Mouse (Mus musculus) neural tube, embryonic 11.5 days (tissue): ENCODE results near the gene Ckmt2. TPM values are rescaled to one million over a fixed set of nuclear protein-coding genes. Genes with fewer than 3 reads are reported as not detected.
A peak's percentile ranks its signal among the peaks of the same experiment; 100 is the strongest.

ENCODE experiments used
- ATAC-seq: fragments of 200-750 bp; cut with Nextera tagmentation; 2 replicates; pipeline ENCODE4 v1.8.0; 2017; ENCODE audit warnings: moderate number of reproducible peaks, mild to moderate bottlenecking, moderate TSS enrichment, moderate library complexity; ENCODE audit not compliant: insufficient read depth, low FRiP score, low TSS enrichment
- DNase-seq: peaks from one replicate; pipeline ENCODE4 v3.0.0-alpha.2; 2015; ENCODE audit warnings: low spot score
- H3K27ac ChIP-seq: fragments of 300-500 bp; sonication (generic); 2 replicates; pipeline ENCODE4 v1.5.1; 2014; ENCODE audit warnings: low read depth, mild to moderate bottlenecking, low read length
- H3K27me3 ChIP-seq: fragments of 300-500 bp; sonication (generic); 2 replicates; pipeline ENCODE4 v1.6.1; 2014; ENCODE audit warnings: mild to moderate bottlenecking, low read length, mixed read lengths; ENCODE audit not compliant: control insufficient read depth, insufficient read depth
- H3K36me3 ChIP-seq: fragments of 300-500 bp; sonication (generic); 2 replicates; pipeline ENCODE4 v1.6.1; 2014; ENCODE audit warnings: mild to moderate bottlenecking, low read length, moderate library complexity, mixed read lengths; ENCODE audit not compliant: control insufficient read depth, insufficient read depth
- H3K4me1 ChIP-seq: fragments of 300-500 bp; sonication (generic); 2 replicates; pipeline ENCODE4 v1.6.1; 2014; ENCODE audit warnings: low read length, mixed read lengths; ENCODE audit not compliant: control insufficient read depth, insufficient read depth
- H3K4me2 ChIP-seq: fragments of 300-500 bp; sonication (generic); 2 replicates; pipeline ENCODE4 v1.6.1; 2014; ENCODE audit warnings: low read depth, mild to moderate bottlenecking, moderate library complexity
- H3K4me3 ChIP-seq: fragments of 300-500 bp; sonication (generic); 2 replicates; pipeline ENCODE4 v1.5.1; 2014; ENCODE audit warnings: low read depth, low read length
- H3K9ac ChIP-seq: fragments of 300-500 bp; sonication (generic); 2 replicates; pipeline ENCODE4 v1.6.1; 2014; ENCODE audit warnings: mild to moderate bottlenecking, low read length
- H3K9me3 ChIP-seq: fragments of 300-500 bp; sonication (generic); 2 replicates; pipeline ENCODE4 v1.6.1; 2016; ENCODE audit warnings: low read length; ENCODE audit not compliant: control insufficient read depth
- WGBS: fragments of 180-500 bp; shearing (Covaris S2); extraction: QIAGEN DNeasy Blood & Tissue Kit; methylation state at CpG from one replicate; pipeline ENCODE4 v1.1.7; 2014; 5-methylcytosine and 5-hydroxymethylcytosine counted together
- polyA plus RNA-seq: library from polyadenylated mRNA; unstranded; fragments of >200 nt; fragmentation: Nextera tagmentation; extraction: Ambion mirVana; gene quantifications from 2 replicates; pipeline ENCODE4 v1.2.1, GENCODE M21; 2014

Gene Ckmt2
- polyA plus RNA-seq, 1 experiment from 2014 or later = not detected

DNA sequence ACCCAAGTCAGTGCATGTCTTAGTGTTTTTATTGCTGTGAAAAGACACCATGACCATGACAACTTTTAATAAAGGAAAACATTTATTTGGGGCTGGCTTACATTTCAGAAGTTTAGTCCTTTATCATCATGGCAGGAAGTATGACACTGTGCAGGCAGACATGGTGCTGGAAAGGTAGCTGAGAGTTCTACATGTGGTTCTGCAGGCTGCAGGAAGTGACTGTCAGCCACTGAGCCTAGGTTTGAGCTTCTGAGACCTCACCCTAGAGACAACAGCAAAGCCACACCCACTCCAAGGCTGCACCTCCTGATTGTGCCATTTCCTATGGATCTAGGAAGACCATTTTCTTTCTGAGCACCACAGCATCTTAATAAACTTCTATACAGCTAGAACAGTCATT lies 48.8 kb downstream of the Ckmt2 start:
- no peak overlapping the region for H3K27ac ChIP-seq
- H3K9me3 ChIP-seq = no peaks in the 10 kb centered on the region
- H3K36me3 ChIP-seq = no peaks in the 10 kb centered on the region
- H3K27me3 ChIP-seq = no peaks in the 10 kb centered on the region
- no peak overlapping the region for H3K9ac ChIP-seq
- H3K4me2 ChIP-seq = no peak overlapping the region
- DNase-seq (no peak), ATAC-seq (no peak)
- H3K4me3 ChIP-seq = no peak overlapping the region
- no peaks in the 10 kb centered on the region for H3K4me1 ChIP-seq

DNA sequence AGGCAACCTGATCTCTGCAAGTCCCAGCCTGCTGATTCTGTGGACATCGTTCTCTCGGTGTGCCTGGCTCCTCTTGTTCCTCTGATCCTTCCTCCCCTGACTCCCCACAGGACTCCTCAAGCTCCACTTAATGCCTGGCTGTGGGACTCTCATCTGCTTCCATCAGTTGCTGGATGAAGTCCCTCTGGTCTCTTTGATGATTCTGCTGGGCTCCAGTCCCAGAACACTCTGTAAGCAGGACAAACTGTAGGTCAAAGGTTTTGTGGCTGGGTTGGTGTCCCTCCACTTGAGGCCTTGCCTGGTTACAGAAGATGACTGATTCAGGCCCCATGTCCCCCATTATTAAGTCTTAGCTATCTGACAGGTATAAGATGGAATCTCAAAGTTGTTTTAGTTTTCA lies 50.6 kb downstream of the Ckmt2 start:
- Histone ChIP-seq H3K4me3 (no peak overlapping the region), H3K27ac (no peak overlapping the region), H3K9me3 (no peaks in the 10 kb centered on the region), H3K4me2 (no peak overlapping the region), H3K36me3 (no peaks in the 10 kb centered on the region), H3K27me3 (no peaks in the 10 kb centered on the region), H3K4me1 (no peaks in the 10 kb centered on the region), H3K9ac (no peak overlapping the region)
- 84% methylated on average over 2 of the region's 2 CpGs for WGBS
- DNase-seq = no peak
- no peak for ATAC-seq

DNA sequence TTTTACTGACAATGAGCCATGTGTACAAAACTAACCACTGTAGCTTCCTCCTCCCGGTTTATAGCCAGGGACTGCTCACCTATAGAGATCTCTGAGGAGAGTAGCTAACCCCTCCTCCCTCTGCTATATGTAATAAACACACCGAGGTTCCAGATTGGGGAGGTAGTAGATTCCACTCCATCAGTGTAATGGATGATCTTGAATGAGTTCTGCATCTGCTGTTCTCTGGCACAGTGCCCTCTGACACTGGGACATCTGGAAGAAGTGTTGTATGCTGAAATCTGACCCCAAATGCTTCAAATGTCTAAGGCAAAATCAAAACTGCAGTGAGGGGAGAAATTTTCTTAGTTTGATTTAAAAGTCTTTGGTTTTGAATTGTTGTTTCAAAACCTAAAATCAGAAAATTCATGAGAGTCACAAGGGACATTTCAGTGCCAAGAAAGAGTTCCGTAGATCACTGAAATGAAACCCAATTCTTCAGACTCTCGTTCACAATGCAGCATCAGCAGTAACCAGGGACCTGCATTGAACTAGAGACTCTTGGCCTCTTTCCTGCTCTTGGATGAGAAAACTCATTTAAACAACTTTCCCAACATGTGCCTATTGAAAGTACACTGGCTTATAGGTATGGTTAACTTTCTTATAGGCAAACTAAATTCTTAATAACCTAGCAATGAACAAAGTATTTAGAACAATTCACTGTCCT lies 51.7 kb downstream of the Ckmt2 start:
- H3K27ac ChIP-seq = no peak overlapping the region
- 60% methylated on average over 4 of the region's 4 CpGs for WGBS
- no peaks in the 10 kb centered on the region for H3K27me3 ChIP-seq
- H3K9me3 ChIP-seq = no peaks in the 10 kb centered on the region
- ATAC-seq = no peak
- DNase-seq = no peak
- no peaks in the 10 kb centered on the region for H3K4me1 ChIP-seq
- H3K9ac ChIP-seq = no peak overlapping the region
- no peak overlapping the region for H3K4me2 ChIP-seq
- no peaks in the 10 kb centered on the region for H3K36me3 ChIP-seq
- H3K4me3 ChIP-seq = no peak overlapping the region

DNA sequence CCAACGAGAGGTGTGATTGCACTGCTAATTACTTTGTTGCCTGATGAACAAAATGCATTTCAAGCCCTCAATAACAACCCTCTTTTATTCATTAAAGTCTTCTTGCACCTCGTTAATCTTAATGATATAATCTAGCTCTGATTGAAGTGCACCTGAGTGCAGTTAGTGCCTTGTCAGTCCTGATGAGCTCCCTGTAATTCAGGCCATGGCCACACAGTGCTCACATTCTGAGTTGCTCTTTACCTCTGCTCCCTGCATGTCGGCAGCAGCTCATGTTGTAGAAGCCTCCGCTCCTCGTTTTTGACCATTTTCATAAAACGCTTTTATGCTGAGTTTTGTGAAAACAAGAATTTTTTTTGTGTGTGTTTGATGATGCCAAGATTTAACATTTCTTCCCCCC lies 53.0 kb downstream of the Ckmt2 start:
- no peaks in the 10 kb centered on the region for H3K36me3 ChIP-seq
- no peaks in the 10 kb centered on the region for H3K27me3 ChIP-seq
- WGBS = 61% methylated on average over 6 of the region's 6 CpGs
- DNase-seq (no peak), ATAC-seq (no peak)
- H3K4me3 ChIP-seq = no peak overlapping the region
- no peaks in the 10 kb centered on the region for H3K4me1 ChIP-seq
- H3K9me3 ChIP-seq = no peaks in the 10 kb centered on the region
- no peak overlapping the region for H3K9ac ChIP-seq
- no peak overlapping the region for H3K27ac ChIP-seq
- H3K4me2 ChIP-seq = no peak overlapping the region

DNA sequence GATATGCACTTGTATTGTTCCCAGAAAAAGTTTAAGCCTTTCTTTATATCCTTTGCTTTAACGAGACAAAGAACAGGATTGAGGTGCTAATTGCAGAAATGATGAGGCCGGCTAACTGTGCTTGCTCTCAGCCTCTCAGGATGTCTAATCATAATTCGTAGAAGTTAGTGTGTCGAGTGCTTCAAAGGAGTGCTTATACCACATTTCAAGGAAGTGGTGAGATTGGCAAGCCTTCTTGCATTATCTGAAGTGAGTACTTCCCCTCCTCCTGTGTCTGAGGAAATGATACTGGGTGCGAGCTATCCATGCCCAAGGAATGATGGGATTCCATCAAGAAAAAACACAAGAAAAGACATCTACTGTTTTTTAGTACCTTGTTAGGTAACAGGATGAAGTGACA lies 62.0 kb downstream of the Ckmt2 start:
- no peaks in the 10 kb centered on the region for H3K9me3 ChIP-seq
- H3K27ac ChIP-seq = no peak overlapping the region
- WGBS = 92% methylated on average over 5 of the region's 5 CpGs
- no peak overlapping the region for H3K4me3 ChIP-seq
- H3K4me2 ChIP-seq = no peak overlapping the region
- H3K4me1 ChIP-seq = no peaks in the 10 kb centered on the region
- no peaks in the 10 kb centered on the region for H3K27me3 ChIP-seq
- no peak overlapping the region for H3K9ac ChIP-seq
- ATAC-seq = no peak
- H3K36me3 ChIP-seq = no peaks in the 10 kb centered on the region
- DNase-seq = no peak

DNA sequence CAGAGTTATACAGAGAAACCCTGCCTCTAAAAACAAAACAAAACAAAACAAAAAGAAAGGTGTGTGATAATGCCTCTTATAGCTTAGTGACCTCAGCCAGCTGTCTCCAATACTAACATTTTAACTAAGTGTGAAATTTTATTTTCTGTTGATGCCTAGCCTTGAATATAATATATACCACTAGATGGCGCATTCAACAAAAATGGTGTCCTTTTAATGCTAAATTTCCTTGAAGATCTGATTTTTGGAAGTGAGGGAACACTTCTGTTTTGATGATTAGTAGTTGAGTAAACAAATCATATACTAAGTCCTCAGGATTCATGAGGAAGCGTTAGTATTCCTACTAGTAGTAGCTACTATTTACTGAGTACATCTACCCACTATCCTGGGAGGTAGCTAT lies 67.2 kb downstream of the Ckmt2 start:
- DNase-seq = no peak
- Histone ChIP-seq H3K4me1 (peaks cover 4% of the 10 kb centered on the region; the same call in 1 of the 2 replicates), H3K36me3 (peaks cover 4% of the 10 kb centered on the region; the same call in 1 of the 2 replicates), H3K27me3 (no peaks in the 10 kb centered on the region), H3K9ac (no peak overlapping the region), H3K9me3 (no peaks in the 10 kb centered on the region), H3K27ac (no peak overlapping the region), H3K4me2 (no peak overlapping the region), H3K4me3 (no peak overlapping the region)
- WGBS = 43% methylated on average over 2 of the region's 2 CpGs
- no peak for ATAC-seq

DNA sequence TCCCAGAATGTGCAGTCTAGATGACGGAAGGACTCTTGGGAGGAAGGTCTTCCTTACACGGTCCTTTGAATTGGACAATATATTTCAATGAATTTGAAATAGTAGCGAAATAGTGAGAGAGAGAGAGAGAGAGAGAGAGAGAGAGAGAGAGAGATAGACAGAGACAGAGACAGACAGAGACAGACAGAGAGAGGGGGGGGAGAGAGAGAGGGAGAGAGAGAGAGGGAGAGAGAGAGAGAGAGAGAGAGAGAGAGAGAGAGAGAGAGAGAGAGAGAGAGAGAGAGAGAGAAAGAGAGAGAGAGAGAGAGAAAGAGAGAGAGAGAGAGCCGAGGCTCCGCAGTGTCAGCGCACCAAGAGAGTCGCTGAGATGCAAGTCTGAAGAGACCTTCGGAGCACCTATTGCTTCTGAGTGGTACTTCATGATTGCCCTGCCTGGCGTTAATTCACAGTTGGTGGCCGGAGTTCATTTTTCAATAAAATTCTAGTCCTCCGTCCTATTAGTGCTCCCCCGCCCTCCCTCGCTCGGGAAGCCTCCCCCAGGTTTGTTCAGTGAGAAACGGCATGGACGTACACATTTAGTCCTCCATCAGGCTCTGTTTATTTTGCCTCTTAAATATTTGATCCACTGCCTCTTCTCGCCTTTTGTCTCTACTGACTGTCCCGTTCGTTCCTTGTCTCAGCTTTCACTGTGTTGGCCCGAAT lies 68.7 kb downstream of the Ckmt2 start:
- DNase-seq = peak; percentile 17
- Histone ChIP-seq H3K4me1 (peaks cover 4% of the 10 kb centered on the region; the same call in 1 of the 2 replicates), H3K9me3 (no peaks in the 10 kb centered on the region), H3K36me3 (peaks cover 4% of the 10 kb centered on the region; the same call in 1 of the 2 replicates), H3K27me3 (no peaks in the 10 kb centered on the region), H3K9ac (peak overlapping the region; percentile 98), H3K27ac (peak overlapping the region; percentile 89), H3K4me2 (peak overlapping the region; percentile 62), H3K4me3 (peak overlapping the region; percentile 95)
- no peak for ATAC-seq
- 47% methylated on average over 20 of the region's 20 CpGs for WGBS

DNA sequence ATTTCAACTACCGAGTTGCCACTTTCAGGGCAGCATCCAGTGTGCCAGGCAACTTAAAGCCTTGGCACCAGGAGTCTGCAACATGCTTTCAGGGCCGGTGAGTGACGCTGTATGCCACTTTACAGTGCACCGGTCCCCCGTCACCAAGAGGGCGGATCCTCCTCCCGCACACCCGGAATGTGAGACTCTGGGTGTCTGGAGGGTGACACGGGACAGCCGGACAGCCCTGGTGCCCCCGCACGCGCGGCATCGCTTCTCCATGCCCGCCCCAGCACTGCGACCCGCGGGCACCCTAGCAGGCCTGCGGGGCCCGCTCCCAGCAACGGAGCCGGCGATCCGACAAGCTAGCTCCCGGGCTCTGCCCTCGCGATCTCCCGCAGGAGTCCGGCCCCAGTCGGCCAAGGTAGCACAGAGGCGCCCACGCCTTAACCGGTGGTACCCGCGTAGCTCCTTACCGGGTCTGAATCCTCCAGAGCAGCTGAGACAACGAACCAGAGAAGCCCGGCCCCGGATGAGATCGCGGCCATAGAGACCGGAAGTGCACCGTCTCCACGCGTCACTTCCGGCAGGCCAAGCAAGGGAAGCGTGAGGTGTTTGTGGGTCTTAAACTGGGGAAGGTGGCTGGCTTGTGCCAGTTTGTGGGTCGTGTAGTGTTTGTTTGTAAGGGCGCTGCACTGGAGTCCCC lies 69.4 kb downstream of the Ckmt2 start, which contains the start of gene Zcchc9:
Gene Zcchc9 (minus strand): TSS at position 551 of the 685 bp plus-strand sequence.
- WGBS = under 1% methylated on average over 50 of the region's 50 CpGs
- no peaks in the 10 kb centered on the region for H3K9me3 ChIP-seq
- H3K27me3 ChIP-seq = no peaks in the 10 kb centered on the region
- peaks cover 4% of the 10 kb centered on the region; the same call in 1 of the 2 replicates for H3K4me1 ChIP-seq
- ATAC-seq = peak; percentile 100
- peak within 1 kb of the TSS; percentile 62 for H3K4me2 ChIP-seq
- H3K4me3 ChIP-seq = peak within 1 kb of the TSS; percentile 95
- H3K36me3 ChIP-seq = peaks cover 4% of the 10 kb centered on the region; the same call in 1 of the 2 replicates
- H3K9ac ChIP-seq = peak within 1 kb of the TSS; percentile 98
- H3K27ac ChIP-seq = peak within 1 kb of the TSS; percentile 89
- DNase-seq = peak; percentile 92
